Mouse (Mus musculus): Measurements from ENCODE around the gene Olr1.

DNA sequence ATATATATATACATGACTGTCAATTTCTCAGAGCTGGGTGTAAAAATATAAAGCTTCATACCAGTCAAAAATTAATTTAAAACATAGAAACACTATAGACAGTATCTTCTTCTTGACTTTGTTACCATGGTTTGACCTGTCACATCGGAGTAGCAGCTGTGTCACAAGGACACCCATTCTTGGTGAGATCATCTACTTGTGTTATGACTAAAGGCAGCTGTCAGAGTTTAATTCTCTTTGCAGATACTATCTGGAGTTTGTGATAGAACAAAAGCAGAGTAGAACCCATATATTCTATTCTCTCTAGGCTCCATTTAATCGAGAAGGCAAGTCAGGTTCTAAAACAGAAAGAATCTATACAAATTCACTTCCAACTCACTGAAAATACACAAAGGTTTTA is 68.9 kb downstream of the Olr1 start:
- TF ChIP-seq CTCF (IDR thresholded peaks at IDR 0.05; ENCODE audit: low read depth): no peak
- no peak for TF ChIP-seq EP300 (IDR thresholded peaks at IDR 0.05; ENCODE audit: low read depth)
